Mouse (Mus musculus): ENCODE results near the gene Sh2d5. TPM values are rescaled to one million over a fixed set of nuclear protein-coding genes. Genes with fewer than 3 reads are reported as not detected.
A peak's percentile ranks its signal among the peaks of the same experiment; 100 is the strongest.

Gene Sh2d5
- total RNA-seq, 2 experiments from 2014 or later: 27.7 to 29.1 TPM

GRCm38 (mm10) chr4:138258663-138259062, 8.5 kb downstream of the Sh2d5 start:
- no peak for ATAC-seq (replicated peaks; ENCODE audit: poor library complexity, severe bottlenecking)

GRCm38 (mm10) chr4:138259482-138259881, 9.3 kb downstream of the Sh2d5 start:
- peak; percentile 55 for ATAC-seq (replicated peaks; ENCODE audit: poor library complexity, severe bottlenecking)

- peak; percentile 52 for ATAC-seq (replicated peaks; ENCODE audit: poor library complexity, severe bottlenecking)
Measured at GRCm38 (mm10) chr4:138261843-138262681, 11.9 kb downstream of the Sh2d5 start.

- no peak for ATAC-seq (replicated peaks; ENCODE audit: poor library complexity, severe bottlenecking)
Measured at GRCm38 (mm10) chr4:138267869-138268268, 17.7 kb downstream of the Sh2d5 start.

GRCm38 (mm10) chr4:138272011-138272997, 22.1 kb downstream of the Sh2d5 start:
- no peak for ATAC-seq (replicated peaks; ENCODE audit: poor library complexity, severe bottlenecking)

- ATAC-seq (replicated peaks; ENCODE audit: poor library complexity, severe bottlenecking): no peak
Measured at GRCm38 (mm10) chr4:138278346-138278745, 28.1 kb downstream of the Sh2d5 start.

GRCm38 (mm10) chr4:138282834-138283233, 32.6 kb downstream of the Sh2d5 start:
- ATAC-seq (replicated peaks; ENCODE audit: poor library complexity, severe bottlenecking): peak; percentile 97

GRCm38 (mm10) chr4:138286411-138286810, 36.2 kb downstream of the Sh2d5 start:
- no peak for ATAC-seq (replicated peaks; ENCODE audit: poor library complexity, severe bottlenecking)

GRCm38 (mm10) chr4:138288691-138289090, 38.5 kb downstream of the Sh2d5 start:
- ATAC-seq (replicated peaks; ENCODE audit: poor library complexity, severe bottlenecking): peak; percentile 81

GRCm38 (mm10) chr4:138292028-138292427, 41.8 kb downstream of the Sh2d5 start:
- ATAC-seq (replicated peaks; ENCODE audit: poor library complexity, severe bottlenecking): no peak

- no peak for ATAC-seq (replicated peaks; ENCODE audit: poor library complexity, severe bottlenecking)
Measured at GRCm38 (mm10) chr4:138293261-138293948, 43.2 kb downstream of the Sh2d5 start.

GRCm38 (mm10) chr4:138293949-138294550, 43.8 kb downstream of the Sh2d5 start:
- ATAC-seq (replicated peaks; ENCODE audit: poor library complexity, severe bottlenecking): no peak

GRCm38 (mm10) chr4:138301271-138301780, 51.1 kb downstream of the Sh2d5 start:
- ATAC-seq (replicated peaks; ENCODE audit: poor library complexity, severe bottlenecking): no peak

- ATAC-seq (replicated peaks; ENCODE audit: poor library complexity, severe bottlenecking): no peak
Measured at GRCm38 (mm10) chr4:138303011-138303410, 52.8 kb downstream of the Sh2d5 start.

- ATAC-seq (replicated peaks; ENCODE audit: poor library complexity, severe bottlenecking): peak; percentile 31
Measured at GRCm38 (mm10) chr4:138303742-138304141, 53.5 kb downstream of the Sh2d5 start.

- peak; percentile 93 for ATAC-seq (replicated peaks; ENCODE audit: poor library complexity, severe bottlenecking)
Measured at GRCm38 (mm10) chr4:138304340-138305104, 54.3 kb downstream of the Sh2d5 start, which contains the start of gene Ddost. TSS of gene Ddost (plus strand) at chr4:138304730.

GRCm38 (mm10) chr4:138307025-138307424, 56.8 kb downstream of the Sh2d5 start:
- no peak for ATAC-seq (replicated peaks; ENCODE audit: poor library complexity, severe bottlenecking)

- no peak for ATAC-seq (replicated peaks; ENCODE audit: poor library complexity, severe bottlenecking)
Measured at GRCm38 (mm10) chr4:138307739-138308138, 57.5 kb downstream of the Sh2d5 start.

Measured in granulocyte monocyte progenitor cell, adult 5-6 weeks (primary cell).